Mouse (Mus musculus): Measurements from ENCODE around the gene Utp20. TPM values are rescaled to one million over a fixed set of nuclear protein-coding genes. Genes with fewer than 3 reads are reported as not detected.

Utp20 gene
- 26.1 TPM for polyA plus RNA-seq (2017; shearing (Covaris generic))

DNA sequence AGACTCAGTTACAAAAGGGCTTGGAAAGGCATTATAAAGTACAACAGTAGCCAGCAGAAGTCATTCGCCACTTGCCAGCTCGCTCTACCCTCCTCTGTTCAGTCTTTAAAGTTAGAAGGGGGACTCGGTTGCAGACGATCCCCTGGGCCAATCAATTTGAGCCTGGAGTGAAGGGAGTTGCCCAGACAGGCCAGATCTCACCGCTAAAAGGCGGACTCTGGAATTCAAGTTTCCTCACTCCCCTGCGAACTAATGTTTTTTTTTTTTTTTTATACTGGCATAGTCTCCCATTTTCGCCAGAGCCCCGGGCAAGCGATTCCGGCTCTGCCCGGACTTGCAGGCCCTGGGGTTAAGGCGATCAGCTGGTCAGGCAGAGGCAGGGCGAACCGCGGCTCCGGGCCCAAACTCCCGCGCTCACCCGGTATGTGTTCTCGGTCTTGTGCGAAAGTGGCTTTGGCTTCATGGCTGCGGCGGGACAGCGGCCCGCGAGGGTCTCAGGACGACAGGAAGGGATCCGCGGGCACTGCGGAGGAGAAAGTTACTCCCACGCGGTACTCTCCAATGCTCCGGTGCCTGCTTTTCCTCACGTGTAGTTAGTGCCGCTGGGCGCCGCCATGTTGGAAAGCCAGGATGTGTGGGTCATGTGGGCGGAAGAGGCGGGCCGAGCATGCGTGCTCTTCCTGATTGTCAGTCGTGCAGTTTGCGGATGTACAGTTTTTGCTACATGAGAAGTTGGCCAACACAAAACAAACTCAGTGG is at the start of gene Utp20:
Gene Utp20 (minus strand): TSS at position 617 of the 759 bp plus-strand sequence.

DNA sequence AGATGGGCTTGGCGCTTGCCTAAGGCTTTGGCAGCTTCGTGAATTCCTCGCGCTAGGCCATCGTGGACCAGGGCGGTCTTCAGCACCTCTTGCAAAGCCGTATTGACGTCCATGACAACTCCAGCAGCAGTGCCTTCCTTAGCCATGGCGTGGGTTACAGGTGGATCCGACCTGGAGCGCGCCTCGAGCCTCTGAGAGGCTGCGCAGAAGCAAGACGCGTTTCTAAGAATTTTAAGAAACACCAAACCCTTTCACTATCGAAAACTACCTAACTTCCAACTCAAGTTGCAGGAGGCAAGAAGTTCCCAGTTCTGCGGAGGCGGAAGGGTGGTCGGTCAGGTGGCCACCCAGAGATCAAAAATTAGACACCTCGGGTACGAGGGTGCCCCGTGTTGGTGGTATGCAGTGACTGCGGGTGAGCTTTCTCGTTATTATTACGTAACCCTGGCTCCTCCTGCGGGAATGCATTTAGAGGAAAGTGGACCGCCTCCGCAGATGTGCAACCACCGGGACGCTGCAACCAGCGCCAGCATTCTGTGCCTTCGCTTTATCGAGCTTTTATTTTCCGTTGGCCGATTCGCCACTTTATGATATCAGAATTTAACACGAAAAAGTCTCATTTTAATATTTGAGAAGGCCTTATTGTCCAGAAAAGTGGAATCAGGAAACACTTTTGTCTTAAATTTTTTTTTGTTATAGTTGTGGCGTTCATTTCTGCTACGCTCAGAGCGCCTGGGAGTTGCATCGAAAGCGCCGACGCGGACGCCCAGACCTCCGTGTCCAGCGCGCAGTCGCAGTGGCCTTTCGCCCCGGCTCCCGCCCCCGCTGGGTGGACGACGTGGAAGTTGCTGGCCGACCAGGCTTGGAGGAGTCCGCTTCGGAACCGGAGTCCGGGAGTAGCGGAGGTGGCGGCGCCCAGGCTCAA is 95.8 kb downstream of the Utp20 start, which contains the start of gene Arl1:
Gene Arl1 (plus strand): TSS at position 288 of the 925 bp plus-strand sequence.

Other genes with a start within 250 kb of the Utp20 start
- gene Mybpc1, start 221.7 kb downstream of the Utp20 start, polyA plus RNA-seq (2017; shearing (Covaris generic)) = not detected
- gene Spic, start 141.8 kb downstream of the Utp20 start, polyA plus RNA-seq (2017; shearing (Covaris generic)) = 6.0 TPM
- gene Arl1, start 95.9 kb downstream of the Utp20 start, polyA plus RNA-seq (2017; shearing (Covaris generic)) = 96.6 TPM
- gene Slc5a8, start 59.2 kb upstream of the Utp20 start, polyA plus RNA-seq (2017; shearing (Covaris generic)) = 0.05 TPM